Mouse (Mus musculus): ENCODE measurements at regions not wholly inside any gene's neighbourhood (a gene's known extent, or its start where the extent isn't known, plus 50 kb on each side); places are given as distances from the start of the nearest gene placed in this dataset.
"Not testable (repeated sequence)": the region's sequence is repeated elsewhere in the genome, so short reads cannot be mapped to it uniquely, and the experiment has no call there.

DNA sequence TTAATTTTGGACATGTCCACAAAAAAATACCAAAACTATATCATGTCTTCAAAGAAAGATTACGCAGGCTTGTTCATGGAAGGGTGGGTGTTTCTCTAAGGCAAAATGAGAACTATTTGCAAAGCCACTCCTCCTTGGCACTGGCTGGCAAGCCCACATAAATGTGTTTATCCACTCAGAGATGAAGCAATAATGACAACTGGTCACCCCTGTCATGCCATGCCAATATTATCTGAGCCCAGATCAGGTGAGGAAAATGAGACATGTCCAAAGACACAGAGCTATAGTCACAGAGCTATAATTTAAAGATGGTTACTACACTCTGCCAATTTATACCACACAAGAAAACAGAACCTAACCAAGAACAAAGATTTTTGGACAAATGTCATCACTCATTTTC, 227.0 kb upstream of the Zfp703 start:
- no peak for DNase-seq (ENCODE audit: low spot score)

DNA sequence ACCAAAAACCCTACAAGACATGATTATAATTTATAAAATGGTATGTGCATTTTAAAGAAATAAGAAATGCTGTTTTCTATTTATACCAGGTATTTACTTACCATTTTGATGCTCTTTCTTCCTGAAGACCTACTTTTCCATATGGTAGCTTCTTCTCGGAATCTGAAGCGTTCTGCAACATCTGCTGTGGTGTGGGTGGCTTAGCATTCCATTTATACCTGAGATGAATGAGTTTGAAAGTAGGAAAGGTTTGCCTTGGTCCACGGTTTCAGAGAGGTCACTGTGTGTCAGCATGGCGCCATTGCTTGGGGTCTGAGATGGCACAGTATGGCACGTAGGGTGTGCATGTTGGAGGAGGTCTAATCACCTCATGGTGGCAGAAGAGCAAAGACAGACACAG, 225.5 kb upstream of the Zfp703 start:
- DNase-seq (ENCODE audit: low spot score), result no peak

DNA sequence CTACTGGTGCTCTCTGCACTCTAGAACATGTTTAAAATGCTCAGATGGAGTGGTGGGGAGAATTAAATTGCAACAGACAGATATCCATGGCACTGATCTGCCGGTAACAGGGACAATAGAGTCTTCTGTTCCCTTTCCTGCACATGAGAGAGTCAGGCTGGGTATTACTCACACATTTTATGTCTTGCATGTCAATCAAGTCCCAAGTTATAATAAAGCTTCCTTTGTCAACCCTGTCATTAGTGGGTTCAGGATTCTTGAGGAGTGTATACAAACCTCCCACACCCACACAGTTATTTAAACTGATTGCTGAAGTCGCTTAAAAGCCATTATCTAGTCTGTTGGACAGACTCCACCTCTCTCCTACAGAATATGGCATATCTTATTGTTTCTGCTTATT, 220.7 kb upstream of the Zfp703 start:
- DNase-seq (ENCODE audit: low spot score), result no peak

DNA sequence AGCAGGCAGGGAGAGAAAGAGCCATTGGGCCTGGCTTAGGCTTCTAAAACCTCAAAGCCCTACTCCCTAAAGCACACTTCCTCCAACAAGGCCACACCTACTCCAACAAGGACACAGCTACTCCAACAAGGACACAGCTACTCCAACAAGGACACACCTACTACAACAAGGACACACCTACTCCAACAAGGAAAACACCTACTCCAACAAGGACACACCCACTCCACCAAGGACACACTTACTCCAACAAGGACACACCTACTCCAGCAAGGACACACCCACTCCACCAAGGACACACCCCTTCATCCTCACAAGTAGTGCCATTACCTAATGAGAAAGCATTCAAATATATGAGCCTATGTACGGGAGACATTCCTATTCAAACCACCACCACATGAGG, 216.4 kb upstream of the Zfp703 start:
- DNase-seq (ENCODE audit: low spot score), result no peak

DNA sequence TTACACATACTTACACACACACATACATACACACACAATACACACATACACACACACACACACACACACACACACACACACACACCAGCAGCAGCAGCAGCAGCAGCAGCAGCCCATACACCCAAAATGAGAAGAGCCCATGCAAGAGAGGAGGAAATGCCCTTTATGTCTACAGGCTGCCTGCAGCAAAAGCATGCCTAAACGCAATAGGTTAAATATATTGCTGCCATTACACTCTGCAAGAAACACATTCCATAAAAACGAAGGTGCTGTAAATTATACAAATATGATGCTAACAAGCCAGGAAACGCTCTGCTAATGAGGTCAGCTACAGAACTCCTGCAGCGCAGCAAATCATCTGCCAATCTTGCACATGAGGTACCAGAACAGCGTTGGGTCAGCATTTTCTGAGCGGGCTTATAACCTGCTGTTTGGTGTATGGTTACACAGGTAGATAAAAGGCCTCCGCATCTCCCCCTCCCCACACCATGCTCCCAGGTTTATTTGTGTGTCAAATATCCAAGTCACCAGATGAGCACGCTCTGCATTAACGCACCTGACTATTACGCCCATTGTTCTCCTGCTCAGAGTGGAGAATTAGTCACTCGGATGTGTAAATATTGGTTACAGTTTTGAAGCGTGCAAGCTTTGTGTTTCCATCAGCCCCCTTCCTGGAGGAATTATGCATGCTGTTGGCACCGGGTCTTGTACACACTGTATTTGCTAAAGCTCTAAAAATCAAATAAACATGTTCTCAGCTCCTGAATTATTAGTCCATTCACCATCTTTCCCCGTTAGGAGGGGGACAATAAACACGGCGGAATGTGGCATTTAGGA, 214.0 kb upstream of the Zfp703 start:
- no peak for DNase-seq (ENCODE audit: low spot score)

DNA sequence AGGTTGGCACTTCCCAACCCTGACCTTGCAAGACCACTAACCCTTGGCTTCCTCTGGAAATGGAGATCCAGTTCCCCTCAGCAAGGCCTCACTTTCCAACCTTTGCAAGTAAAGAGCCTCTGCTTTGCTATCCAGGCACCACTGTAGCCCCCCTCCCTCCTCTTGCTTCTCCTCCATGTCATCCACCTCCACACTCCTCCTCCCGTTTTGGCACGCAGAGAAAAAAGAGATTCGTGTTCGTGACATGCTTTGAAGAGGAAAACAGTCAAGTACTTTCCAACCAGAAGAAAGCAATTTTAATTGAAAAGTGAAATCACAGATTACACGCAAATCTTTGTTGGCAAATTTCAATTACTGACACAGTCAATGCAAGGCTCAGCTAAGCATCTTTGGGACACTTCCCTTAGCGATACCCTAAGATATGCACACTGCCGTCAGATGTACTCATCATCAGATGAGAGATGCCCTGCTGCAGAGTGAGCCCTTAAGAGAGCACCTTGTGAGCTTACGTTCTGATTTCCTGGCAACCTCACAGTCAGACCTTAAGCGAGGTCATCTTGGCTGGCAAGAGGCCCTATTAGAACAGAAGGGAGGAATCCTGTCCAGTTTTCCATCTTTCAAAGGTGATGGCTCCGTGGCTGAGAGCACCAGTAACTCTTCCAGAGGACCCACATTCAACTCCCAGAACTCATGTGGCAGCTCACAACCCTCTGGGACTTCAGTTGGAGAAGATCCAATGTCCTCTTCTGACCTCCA, 208.5 kb upstream of the Zfp703 start:
- DNase-seq (ENCODE audit: low spot score), result no peak

DNA sequence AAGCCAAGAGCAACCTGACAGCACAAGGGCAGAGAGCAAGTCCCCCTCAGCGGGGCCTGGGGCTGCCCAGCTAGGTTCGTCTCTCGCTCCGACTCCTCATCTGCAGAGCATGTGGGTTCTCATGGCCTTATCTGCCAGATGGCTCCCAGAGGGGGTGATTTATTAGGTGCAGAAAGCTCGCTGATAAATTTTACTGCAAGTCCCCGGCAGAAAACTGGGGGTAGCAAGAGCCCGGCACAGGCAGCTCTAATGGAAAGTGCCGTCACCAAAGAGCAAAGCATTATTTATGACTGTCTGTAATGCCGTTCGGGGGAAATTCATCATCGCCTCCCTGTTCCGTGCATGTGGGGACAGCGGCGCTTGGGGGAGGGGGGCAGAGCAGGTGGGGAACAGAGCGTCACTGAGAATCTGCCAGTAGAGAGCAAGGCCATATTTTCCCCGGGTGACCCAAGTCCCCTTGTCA, 206.7 kb upstream of the Zfp703 start:
- peak; percentile 87 for DNase-seq (ENCODE audit: low spot score)

DNA sequence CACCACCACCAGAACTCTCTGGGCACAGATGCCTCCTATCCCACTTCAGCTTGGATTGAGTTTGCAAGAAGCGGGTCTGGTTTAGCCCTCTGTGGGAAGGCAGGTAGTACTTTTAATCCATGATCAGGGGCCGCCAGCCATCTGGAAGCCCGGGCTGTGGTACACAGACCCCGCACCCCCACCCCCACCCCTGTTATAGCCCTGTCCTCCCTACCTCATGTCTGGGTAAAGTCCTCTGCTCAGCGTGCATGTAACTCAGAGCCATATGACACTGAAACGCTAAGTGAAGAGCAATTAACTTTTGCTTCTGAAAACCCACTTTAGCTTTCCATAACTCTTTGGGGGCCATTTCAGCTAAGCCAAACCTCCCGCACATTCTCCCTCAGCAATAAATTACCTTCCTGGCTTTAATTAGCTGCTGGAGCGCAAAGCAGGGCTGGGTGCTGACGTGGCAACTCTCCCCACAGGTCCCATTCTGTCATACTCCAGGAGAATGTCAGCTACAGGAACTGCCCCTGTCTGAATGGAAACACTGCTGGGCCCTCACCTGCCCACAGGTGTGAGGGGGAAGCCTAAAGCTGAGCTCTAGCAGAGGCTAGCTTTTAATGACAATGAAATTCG, 198.1 kb upstream of the Zfp703 start:
- DNase-seq (ENCODE audit: low spot score), result peak; percentile 29

DNA sequence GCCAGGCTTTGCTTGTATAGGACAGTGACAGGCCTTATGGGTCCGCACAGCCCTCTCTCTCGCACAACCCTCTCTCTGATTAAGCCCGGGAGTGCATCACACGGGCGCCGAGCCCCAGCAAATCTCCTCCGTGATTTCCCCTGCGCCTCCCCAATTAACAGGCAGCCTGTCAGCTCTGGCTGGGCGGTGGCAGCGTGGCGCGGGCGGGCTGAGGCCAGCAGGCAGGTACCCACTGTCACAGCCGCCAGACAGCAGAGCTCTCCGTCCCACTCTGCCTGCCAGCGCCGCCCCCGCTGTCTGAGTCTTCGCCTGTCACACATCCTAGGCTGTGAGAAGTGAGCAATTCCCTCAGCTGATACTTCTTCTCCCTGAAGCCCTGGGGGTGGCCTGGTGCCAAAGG, 196.6 kb upstream of the Zfp703 start:
- no peak for DNase-seq (ENCODE audit: low spot score)

DNA sequence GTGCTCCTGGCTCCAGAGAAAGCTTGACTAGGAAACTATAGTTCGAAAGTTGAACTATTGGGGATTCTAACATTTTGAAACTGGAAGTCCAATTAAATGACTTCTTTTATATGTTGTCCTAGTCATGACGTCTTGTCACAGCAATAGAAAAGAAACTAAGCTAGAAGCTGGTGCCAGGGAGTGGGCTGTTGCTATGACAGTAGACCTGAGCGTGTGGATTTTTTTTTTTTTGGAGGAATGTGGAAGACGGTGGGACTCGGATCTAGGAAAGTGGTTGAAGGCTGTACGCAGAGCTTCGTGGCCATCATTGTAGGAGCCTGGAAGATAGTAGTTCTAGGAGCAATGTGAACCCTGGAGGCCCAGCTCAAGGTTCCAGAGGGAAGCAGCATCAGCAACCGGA, 194.2 kb upstream of the Zfp703 start:
- DNase-seq (ENCODE audit: low spot score), result not testable (repeated sequence)

DNA sequence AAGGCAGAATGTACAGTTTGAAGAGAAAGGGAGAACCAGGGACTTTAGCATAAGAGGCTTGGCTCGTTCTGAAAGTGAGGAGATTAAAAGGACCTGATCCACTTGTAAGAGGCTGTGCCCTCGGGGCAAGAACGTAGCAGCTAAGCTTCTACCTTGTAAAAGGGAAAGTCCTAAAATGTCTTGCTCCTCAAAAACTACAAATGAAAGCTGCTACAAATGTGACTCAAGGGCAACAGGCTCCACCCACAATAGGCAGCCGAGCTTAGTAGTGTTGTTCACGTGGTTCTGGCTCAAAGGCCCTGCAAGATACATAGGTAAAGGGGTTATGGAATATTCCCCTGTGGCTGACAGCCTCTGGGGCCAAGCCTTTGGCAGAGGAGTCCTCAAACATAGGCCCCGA, 192.7 kb upstream of the Zfp703 start:
- DNase-seq (ENCODE audit: low spot score), result no peak

DNA sequence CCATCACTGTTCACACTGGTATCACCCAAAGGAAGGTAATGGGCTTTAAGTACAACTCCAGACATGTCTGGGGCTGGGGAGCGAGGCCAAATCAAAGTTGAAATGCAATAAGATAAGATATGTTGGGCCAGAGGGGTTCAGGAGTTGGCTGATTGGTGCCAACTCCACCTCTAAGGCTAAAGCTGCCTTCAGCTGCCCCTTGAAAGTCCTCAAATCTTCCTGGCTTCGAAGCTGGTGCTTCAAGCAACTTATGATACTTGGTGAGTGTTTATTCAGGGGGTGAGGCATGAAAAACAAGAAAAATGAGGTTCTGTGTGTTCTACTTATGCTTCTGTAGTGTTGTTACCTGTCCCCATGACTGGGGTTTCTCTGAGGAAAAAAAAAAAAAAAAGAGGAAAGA, 185.3 kb upstream of the Zfp703 start:
- DNase-seq (ENCODE audit: low spot score), result no peak

DNA sequence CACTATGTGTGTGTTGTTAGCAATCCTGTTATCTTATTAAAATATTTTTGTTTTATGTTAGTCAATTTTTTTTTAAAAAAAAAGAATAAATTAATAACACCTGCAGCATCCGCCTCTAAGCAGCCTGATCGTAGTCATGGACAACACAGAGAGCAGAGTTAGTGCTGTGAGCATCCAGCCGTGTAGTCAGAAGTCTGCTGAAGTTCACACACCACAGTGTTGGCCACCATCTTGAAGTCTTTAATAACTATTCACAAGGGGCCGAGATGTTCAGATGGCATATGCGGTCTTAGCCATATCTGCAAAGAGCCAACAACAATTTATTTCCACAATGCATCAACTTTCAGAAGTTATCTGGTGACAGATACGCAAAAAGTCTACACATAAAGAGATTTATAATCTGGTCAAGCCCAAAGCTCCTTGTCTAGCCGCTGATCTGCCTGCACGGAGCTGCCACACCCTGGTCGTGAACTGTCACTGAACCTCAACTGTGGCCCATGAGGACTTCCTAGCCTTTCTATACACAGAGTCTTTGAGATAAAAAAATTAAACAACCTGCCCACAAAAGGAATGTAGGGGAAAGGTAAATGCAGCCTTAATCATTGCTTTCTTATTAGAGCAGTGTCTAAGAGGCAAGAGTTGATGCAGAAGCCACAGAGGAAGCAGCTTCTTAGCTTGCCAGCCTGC, 183.4 kb upstream of the Zfp703 start:
- DNase-seq (ENCODE audit: low spot score), result no peak

DNA sequence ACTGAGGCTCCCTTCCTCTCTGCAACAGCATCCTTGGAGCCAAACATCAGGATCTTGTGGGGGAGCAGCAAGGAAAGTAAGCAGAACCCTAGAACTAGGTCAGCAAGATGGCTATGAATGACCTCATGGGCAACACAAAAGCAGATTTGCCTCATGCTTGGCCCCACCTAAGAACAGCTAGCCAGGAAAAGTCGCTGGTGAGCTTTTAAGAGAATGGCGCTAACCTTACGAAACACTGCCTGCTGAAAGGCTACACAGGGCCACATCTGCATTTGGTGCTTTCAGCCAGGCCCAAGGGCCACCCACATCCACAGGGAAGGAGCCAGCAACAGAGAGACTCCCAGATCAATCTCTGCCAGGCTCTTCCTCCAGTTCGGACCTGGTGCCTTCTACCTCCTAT, 182.7 kb upstream of the Zfp703 start:
- no peak for DNase-seq (ENCODE audit: low spot score)

DNA sequence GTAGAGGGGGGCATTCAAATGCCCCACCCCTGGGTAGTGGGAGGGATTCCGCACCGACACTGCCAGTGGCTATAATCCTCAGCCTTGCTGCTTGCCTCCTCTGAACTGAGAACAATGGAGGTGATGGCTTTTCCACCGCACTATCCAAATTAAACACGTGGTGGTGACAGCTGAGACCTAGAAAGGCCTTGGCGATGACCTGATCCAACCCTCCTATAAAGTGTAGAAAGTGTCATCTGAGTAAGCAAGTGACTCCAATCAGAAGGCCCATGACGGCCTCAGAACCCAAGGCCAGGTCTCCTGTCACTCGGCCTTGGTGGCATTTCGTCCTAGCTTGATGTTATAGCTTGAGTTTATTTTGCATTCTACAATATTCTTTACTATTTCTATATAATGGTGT, 181.5 kb upstream of the Zfp703 start:
- DNase-seq (ENCODE audit: low spot score), result no peak

DNA sequence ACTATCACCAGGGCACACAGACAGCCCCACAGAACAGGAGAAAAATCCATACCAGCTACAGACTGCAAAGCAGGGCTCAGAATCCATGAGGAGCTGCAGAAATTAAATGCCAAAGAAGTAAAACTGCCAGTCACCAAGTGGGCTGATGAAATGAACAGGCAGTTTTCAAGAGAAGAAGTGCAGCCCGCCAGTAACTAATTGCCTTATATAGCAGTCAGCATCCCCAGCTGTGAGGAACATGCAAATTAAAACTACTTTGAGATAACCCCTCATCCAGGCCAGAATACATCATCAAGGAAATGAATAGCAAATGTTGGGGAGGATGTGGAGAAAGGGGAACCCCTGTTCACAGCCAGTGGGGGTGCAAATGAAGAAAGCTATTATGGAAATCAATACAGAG, 177.3 kb upstream of the Zfp703 start:
- DNase-seq (ENCODE audit: low spot score), result no peak

DNA sequence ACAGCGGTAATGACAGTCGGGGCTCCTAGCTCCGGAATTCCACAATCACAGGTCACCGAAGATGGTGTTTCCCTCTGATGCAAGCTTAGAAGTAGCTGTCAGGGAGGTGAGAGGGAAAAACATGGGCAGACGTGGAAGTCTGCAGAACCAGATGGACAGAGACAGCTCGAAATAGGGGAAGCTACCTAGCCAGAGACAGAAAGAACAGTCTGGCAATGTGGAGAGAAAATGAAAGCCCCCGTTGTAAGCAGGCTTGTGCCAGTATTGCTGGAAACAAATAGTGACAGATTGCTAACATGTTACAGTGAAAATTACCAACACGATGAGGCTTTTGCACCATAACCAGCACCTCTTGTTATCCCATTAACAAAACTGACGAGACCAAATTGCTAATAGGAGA, 173.0 kb upstream of the Zfp703 start:
- DNase-seq (ENCODE audit: low spot score), result no peak

DNA sequence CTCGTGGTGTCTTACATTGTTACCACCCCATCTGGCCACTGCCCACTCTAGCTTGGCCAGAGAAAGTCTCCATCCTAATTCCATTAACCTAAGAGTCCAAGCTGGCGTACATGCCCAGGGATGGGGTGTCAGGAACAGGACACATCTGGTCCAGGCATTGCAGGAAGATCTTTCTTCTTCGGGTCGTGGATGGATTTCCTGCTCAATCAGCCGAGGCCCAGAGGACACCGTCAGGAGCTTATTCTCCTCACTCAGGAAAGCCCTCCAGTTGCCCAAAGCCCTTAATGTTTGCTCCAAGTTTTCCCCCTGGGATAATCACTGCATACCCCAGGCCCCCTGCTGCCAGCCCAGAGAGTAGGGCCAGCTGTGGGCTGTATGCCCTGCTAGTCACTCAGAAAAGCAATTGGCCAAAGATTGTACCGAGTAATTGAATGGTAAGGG, 172.2 kb upstream of the Zfp703 start:
- DNase-seq (ENCODE audit: low spot score), result peak; percentile 59

DNA sequence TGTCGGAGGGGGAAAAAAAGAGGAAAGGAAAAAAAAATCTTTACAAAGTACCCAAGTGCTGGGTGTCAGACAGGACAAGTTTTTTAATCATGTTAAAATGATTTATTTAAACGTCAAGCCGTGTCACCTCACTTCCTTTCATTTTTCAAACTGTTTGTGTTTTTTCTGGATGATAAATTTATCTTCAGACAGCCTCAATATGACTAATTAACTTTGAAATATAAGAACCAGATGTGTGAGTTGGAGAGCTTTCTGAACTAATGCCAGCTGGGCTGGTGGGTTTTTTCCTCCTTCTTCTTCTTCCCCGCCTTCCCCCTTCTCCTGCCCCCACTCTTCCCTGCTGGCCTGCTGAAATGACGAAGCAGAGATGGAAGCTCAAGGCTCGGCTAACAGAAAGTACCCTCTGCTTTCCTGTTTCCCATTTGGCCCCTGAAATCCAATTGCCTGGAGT, 171.7 kb upstream of the Zfp703 start:
- DNase-seq (ENCODE audit: low spot score), result peak; percentile 70

DNA sequence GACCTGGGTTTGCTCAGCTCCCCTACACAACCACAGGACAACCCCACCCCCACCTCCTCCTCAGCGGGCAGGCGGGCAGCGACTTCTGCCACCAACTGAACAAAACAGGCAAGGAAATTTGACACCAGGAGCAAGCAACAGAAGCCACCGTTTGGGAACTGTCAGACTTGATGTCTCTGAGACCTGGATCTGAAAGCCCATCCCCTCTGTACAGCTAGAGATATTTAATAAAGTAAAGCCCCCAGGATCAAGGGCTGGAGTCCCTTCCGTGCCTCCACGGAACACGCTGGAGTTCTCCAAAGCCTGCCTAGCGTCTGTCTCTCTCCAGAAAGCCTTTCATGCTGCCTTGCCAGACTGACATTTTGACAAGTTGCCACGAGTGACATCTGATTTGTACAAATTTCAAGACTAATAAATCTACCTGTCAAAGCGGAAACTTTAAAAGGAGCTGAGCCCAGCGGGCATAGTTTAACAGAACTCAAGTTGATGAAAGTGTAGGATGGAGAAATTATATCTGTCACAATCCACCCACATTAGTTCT, 168.9 kb upstream of the Zfp703 start:
- DNase-seq (ENCODE audit: low spot score), result peak; percentile 71

DNA sequence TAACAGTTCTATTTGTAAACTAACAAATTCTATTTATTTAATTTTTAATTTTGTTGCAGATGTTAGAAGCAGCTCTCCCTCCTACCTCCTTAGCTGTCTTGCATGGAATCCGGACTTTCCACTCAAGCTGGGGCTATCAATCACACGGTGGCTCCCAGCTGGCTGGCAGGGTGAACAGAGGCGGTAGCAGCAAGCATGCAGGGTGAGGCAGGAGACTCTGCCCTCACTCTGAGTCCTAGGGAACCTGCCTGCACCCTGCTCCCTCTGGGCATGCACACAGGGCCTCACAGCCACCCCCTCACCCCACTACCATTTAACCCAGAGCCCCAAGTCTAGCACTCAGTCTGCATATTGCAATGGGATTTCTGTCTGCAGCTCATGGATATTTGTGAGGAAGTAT, 168.4 kb upstream of the Zfp703 start:
- peak; percentile 63 for DNase-seq (ENCODE audit: low spot score)

DNA sequence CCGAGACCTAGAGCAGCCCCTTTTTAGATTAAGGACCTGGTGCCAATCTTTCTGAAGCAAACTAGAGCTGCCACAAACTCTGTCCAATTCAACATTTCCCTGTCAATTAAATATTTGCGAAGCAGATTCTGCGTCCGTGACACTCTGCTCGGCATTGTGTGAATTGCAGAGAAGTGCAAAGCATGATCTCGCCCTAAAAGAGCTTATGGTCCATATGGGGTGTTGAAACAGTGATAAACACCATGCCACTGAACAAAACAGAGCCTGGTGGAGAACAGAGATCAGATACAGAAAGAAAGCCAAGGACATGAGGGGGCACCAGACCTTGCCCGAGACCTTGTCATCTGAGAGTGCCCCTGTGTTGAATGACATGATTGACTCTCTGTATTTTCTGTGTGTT, 167.2 kb upstream of the Zfp703 start:
- no peak for DNase-seq (ENCODE audit: low spot score)

All from embryo, embryonic 10.5 days (tissue).